Mouse (Mus musculus): Measurements from ENCODE around the gene Lrrc8d. TPM values are rescaled to one million over a fixed set of nuclear protein-coding genes. Genes with fewer than 3 reads are reported as not detected.
A peak's percentile ranks its signal among the peaks of the same experiment; 100 is the strongest.

Gene Lrrc8d
- total RNA-seq, 2 experiments from 2014 or later, result 53.8 to 58.3 TPM

DNA sequence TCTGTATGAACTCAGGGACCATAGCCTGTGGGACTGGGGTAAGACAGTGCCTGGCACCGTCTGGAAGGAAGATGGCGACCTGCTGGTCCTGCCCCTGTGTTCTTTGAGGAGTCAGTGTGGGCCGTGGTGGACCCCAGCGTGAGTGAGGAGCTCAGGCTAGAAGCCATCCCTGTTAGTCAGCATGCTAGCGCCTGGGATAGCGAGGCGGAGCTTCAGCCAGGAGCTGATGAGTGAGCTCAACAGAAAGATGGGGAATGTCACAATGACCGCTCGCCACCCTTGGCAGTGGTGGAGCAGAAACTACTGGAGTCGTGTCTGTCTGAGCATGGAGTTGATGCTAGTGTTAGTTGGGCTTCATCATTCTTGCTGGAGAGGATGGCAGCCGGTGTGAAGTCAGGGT is 109.3 kb downstream of the Lrrc8d start:
- no peak for DNase-seq (ENCODE audit: low spot score in 2 of 2)

DNA sequence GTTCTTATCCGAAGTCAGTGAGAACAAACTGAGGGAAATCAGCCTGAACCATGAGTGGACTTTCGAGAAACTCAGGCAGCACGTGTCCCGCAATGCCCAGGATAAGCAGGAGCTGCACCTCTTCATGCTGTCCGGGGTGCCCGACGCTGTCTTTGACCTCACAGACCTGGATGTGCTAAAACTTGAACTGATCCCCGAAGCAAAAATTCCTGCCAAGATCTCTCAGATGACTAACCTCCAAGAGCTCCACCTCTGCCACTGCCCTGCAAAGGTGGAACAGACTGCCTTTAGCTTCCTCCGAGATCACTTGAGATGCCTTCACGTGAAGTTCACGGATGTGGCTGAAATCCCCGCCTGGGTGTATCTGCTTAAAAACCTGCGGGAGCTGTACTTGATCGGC is 113.3 kb downstream of the Lrrc8d start:
- DNase-seq (ENCODE audit: low spot score in 2 of 2), result no peak

DNA sequence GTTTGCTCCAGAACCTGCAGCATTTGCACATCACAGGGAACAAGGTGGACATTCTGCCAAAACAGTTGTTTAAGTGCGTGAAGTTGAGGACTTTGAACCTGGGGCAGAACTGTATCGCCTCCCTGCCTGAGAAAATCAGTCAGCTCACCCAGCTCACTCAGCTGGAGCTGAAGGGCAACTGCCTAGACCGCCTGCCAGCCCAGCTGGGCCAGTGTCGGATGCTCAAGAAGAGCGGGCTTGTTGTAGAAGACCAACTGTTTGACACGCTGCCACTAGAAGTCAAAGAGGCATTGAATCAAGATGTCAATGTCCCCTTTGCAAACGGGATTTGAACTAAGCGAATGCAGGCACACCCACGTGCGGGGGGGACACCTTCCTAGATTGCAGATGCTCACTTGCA is 114.2 kb downstream of the Lrrc8d start:
- peak in 1 of 2 experiments; percentile 64 for DNase-seq (ENCODE audit: low spot score in 2 of 2)

DNA sequence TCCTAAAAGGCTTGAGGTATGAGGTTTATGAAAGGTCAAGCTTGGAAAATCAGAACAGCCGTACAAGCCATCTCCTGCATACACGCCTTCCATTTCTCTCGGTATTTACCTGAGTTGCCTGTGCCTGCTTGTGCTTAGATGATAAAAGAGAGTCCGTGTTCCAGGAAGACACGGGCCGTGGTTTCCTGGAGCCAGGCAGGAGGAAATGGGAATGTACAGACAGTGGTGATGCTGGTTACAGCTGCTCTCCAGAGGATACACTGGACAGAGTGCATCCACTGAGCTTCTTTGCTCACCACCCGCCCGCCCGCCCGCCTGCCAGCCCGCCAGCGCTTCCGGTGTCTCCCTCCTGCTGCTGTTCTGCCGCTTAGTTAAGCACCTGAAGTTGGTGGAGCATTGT is 116.3 kb downstream of the Lrrc8d start:
- no peak for DNase-seq (ENCODE audit: low spot score in 2 of 2)

DNA sequence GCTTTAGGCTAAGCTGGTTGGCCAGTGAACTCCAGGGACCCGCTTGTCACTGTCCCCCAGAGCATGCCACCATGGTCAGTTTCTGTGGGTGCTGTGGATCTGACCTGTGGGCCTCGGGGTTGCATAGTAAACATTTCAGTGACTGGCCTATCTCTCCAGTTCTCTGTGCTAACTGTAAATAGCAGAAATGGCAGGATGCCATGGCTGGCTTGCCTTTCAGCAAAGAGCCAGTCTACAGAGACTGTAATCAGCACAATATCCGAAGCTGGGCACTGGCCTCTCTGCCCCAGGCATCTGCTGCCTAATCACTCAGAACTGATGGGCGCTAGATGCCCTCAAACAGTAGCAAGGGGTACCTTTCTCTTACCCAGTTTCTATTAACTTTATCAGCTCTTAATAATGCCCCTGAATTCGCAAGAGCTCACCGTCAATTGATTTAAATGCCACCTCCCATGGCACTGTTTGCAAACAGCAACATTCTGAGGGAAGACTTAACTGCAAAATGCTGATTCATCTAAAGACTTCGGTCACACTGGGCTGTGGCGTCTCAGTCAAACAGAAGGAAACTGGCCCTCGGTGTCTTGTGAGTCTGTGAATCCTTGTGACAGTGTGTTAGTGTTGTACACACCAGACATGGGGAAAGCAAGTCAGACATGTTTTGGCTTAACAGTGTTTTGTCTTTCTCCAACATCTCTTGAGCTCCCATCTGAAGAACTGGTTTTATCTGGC is 117.6 kb downstream of the Lrrc8d start:
- DNase-seq (ENCODE audit: low spot score in 2 of 2), result no peak

DNA sequence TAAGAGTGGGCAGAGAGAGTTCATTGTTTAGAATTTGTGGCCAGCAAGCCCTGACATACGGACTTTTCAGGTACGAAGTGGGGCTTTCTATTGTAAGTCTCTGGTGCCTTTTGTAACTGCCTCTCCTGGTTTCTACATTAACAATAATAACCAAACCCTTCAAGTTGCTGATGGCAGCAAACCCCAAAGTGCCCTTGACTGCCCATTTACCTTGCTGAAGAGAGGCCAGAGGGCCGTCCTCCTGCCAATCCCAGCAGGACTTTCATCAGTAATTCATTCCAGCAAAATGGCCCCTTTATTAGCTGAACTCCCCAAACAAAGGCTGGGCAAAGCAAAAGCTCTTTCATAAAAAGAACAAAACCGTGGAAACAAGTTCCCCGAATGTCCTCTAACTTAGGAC is 118.6 kb downstream of the Lrrc8d start:
- DNase-seq (ENCODE audit: low spot score in 2 of 2), result no peak

DNA sequence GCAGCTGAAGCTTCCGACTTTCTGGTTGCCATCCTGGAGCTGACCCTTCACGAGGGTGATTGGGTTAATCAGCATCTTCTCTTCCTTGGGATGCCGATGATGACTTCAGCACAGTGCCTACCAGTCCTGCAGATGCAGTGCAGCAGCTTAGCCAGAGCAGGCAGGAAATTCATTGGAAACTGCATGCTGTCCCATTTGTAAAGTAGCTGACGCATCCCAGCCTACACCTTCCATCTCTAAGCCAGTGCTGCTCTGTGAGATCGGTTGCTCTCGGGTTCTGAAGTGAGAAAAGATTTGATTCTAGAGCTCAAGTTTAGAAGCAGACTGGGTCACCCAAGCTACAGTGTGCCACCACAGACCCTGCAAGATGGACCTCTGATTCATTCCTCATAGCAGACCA is 121.6 kb downstream of the Lrrc8d start:
- no peak for DNase-seq (ENCODE audit: low spot score in 2 of 2)

DNA sequence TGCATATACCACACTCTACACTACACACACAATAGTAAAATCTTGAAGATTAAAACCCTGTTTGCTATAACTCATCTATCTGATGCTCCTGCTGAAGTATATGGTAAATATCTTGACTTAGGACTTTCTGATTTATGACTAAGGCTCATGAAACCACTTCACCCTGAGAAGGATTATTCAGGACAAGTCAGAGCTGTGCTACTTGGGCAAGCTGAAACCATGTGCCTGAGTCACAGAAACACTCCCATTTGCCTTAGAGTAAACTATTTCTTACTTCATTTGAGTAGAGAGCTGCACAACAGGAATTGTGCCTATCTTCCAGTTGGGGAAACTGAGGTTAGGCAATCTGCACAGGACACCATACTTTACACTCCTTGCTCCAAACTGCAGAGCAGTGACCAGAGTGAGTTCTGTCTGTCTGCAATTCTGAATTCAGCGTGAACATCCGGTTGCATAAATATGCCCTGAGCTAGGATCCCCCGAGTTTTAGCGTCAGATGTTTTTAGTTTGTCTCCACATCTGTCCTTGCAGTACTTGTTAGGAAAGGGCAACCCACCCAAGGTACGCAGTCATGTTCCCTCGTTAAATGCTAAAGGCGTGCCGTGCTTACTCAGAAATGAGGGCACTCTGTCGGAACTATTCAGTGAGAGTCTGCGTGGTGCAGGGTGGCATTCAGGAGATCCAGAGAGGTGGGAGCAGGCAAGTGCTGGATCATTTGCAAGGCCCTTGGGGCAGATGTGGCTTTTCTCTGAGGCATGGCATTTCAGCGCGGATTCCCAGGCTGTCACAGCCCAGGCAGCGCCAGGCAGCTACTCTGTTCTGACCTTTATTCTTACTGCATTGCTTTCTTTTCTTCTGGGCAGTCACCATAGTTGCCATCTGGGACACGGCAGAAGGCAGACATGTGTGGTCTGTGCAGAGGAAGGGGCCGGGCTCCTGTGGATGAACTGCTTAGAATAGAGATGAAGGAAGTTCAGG is 123.0 kb downstream of the Lrrc8d start:
- DNase-seq (ENCODE audit: low spot score in 2 of 2), result peak in 1 of 2 experiments; percentile 32

DNA sequence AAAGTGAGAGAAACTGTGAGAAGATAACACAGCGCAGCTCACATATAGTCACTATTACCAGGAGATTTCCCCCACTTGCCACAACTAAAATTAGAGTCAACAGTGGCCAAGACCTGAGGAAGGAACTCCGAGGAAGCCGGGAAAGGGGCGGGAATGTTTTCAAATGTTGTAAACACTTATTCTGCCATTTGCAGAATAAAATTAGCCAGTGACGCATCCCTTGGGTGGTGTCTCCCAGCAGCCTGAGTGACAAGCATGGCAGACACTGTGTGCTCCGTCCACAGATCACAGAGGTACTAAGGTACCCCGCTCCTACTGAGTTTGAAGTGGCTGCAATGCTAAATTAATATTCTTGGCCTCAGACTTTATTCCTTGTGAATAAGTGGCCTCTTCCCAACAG is 124.5 kb downstream of the Lrrc8d start:
- DNase-seq (ENCODE audit: low spot score in 2 of 2), result no peak

DNA sequence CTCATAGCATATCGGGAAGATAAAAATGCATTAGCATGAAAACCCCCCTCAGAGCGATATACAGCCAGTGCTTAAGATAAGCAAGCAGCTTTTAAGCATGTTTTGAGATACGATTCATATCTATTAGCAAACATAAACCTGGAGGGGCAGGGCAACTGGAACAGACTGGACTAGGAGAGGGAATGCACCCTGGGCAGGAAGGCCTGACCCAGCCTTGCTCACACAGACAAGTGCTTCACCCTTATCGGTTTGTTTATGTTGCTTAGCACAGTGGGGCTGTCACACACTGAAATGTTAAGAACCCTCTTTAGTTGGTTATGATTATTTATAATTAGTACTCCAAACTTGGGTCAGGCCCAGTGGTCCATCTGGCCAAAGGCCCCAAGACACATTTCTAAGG is 125.1 kb downstream of the Lrrc8d start:
- DNase-seq (ENCODE audit: low spot score in 2 of 2), result no peak

DNA sequence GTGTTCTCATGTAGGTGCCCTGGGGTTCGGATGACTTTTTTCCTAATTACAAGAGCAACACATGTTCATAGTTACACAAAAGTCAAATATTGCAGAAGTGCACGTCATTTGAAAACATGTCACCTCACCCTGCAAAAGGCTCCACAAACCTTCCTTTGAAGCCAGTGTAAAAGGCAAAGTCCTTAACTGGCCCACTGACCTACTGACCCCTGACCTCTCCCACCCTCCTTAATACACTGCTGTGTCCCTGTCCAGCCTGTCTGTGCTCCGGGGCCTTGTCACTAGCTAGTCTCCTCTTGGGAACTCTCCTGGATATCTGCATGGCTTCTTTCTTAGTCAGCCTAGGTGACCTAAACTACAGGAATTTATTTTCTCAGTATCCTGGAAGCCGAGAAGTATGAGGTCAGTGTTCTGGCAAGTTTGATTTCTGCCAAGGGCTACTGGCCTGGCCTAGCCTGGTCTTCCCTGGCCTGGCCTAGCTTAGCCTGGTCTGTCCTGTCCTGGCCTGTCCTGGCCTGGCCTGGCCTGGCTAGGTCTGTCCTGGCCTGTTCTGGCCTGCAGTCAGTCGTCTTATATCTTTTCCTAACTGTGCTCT is 127.2 kb downstream of the Lrrc8d start:
- DNase-seq (ENCODE audit: low spot score in 2 of 2), result no peak

DNA sequence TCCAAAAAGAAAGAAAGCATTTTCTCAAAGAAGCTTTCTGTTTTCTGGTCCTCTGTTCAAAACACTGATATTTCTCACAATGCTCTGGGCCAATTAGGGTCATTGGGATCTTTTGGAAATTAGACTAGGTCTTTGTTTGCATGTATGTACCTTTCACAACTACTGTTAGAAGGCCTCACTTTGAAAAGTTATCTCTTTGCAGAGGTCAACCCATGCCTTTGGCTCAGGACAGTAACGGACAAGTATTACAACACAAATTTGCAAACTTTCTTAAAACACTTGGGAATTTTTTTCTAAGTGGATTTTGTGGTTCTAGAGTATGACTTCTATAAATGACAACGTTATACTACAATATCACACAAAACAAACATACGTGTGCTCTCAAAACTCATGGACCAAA is 128.3 kb downstream of the Lrrc8d start:
- no peak for DNase-seq (ENCODE audit: low spot score in 2 of 2)

DNA sequence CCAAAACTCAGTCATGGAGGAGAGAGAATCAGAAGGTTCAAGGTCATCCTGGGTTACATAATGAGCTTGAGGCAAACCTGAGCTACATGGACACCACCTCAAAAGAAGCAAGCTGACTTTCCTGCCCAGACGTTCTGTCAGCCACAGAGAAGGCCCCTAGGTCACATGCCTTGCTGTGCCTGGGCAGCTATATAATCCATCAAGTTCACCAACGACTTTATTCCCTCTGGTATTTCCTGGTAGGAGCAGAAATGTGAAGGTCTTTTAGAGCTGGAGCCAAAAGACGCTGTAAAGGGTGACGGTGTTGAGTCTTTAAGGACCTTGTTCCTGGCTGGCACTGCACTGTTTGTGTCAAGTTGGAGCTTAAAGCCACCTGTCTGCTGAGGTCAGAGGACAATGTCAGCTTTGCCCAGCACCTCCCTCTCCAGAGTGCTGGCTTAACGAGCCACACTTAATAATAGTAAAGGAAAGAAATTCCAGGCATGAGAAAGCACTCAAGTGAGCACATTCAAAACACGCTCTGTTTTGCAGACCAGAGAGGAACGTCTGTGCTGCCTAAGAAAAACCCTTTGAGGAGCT is 129.3 kb downstream of the Lrrc8d start:
- DNase-seq (ENCODE audit: low spot score in 2 of 2), result no peak

DNA sequence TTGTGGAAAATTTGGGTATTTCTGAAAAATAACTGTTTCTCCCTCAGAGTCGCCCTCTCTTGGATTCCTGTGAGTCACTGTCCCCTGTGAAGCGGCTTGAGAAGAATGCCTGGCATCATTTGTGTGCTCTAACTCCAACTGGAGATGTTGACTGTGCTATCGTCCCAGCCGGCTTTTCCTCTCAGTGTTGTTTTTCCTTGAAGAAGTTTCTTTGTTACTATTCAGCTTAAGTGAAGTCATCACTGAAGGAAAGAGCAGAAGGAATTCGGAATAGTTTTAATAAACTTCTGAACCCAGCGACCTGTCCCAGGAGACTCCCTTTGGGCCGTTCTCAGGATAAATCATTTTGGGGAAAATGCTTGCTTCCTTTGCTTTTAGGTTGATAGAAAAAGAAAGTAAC is 132.4 kb downstream of the Lrrc8d start:
- no peak for DNase-seq (ENCODE audit: low spot score in 2 of 2)

DNA sequence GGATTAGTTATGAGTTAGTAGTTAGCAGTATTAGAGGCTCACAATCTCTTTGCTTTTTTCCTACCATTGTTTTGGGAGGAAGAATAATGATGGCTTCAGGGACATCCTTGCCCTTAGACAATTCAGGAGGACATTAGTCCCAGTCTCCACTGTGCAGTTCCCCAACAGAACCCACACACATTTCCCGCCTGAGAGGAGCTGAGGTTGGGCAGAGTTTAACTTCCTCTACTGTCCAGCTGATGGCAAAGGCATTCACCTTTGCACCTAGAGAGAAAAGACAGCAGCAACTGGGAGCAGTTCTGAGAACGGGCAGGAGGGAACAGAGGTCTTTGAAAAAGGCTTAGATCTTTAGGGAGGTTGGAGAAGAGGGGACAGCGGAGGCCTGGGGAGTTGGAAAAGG is 134.2 kb downstream of the Lrrc8d start:
- no peak for DNase-seq (ENCODE audit: low spot score in 2 of 2)

DNA sequence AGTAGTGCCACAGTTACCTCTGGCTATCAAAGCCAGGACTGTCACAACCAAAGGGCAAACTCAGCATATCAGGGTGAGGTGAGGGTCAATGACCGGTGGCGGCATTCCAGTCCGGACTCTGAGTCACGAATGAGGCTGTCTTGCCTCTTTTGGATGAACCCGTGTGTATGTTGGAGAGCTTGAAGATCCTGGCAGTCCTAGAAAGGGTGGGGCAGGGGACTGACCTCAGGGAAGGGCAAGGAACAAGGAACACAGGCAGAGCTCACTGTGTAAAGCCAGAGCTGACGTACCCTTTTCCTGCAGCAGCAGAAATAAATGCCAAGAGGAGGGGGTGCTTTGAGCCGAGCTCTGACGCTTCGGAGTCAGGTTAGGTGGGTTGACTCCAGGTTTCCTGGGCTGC is 136.2 kb downstream of the Lrrc8d start:
- DNase-seq (ENCODE audit: low spot score in 2 of 2), result no peak

DNA sequence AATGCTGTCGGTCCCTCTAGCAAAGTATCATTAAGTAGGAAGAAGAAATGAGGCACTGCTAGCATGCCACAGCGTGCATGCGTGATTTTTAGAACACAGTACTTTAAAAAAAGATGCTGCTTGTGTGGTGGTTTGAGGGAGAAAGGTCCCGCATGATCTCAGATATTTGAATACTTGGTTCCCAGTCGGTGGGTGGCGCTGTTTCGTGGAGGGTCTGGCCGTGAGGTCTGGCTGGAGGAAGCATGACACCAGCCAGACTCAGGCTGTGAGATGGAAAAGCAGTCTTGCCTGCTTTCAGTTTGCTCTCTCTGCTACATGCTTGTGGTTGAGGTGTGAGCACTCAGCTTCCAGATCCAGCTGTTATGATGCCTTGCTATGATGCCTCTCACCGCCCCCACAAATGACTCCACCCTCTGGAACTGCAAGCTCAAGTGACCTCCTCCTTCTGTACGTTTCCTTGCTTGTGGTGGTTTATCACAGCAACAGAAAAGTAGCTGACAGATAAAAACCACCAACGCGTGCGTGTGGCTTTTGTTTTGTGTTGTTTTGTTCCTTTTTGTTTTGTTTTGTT is 140.1 kb downstream of the Lrrc8d start:
- no peak for DNase-seq (ENCODE audit: low spot score in 2 of 2)

DNA sequence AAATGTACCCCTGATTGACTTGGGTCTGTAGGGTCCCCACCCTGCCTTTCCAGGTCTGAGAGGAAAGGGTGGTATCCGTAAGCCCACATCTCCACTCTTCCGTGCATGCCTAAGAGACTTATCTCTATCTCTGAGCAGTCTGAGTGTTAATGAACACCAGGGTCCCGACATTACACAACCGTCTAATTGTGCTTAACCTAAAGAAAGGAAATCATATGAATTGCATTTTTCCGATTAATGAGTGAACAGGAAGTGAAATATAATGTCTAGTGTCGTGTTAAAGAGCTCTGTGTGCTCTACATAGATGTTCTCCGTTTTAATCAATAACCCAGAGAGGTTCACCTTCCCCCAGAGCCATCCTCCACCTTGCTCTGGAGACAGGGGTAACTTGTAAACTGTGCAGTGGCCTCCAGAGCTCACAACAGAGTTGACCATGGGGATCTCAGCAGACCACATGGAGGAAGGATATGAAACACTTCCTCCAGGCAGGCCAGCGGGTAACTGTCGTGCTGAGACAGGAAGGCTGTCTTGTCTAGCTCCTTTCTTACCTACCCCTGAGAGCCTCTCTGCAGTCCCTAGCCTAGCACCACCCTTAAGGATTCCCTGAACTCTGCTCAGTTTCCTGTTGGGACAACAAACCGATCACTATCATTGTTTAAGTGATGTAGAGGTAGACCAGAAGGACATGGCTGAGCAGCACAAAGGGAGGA is 144.4 kb downstream of the Lrrc8d start:
- DNase-seq (ENCODE audit: low spot score in 2 of 2), result no peak

DNA sequence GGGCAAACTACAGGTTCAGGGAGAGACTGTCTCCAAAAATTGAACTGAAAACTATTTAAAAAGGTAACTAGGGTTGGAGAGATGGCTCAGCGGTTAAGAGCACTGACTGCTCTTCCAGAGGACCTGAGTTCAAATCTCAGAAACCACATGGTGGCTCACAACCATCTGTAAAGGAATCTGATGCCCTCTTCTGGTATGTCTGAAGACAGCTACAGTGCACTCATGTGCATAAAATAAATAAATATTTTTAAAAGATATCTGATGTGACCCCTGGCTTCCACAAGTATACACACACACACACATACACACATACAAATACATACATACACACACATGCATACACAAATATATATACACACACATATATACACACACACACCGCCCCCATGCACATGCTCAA is 145.3 kb downstream of the Lrrc8d start:
- no peak for DNase-seq (ENCODE audit: low spot score in 2 of 2)

DNA sequence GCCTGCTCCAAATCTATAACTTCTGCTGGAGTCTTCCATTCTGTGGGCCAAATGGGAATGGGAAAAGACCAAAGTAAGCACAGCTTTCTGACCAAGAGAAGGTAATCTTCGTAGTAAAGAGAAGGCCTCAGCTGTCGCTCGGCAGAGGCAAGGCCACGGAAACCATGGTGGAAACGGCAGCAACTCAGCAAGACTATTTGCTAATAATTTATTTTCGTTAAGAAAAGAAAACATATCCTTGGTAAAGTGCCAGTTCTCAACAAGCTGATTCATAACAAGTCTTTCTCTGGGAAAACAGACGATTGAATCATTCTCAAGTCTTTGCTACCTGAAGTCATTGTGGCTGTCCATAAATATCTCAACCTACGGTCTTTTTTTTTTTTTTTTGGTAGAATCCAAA is 148.0 kb downstream of the Lrrc8d start:
- DNase-seq (ENCODE audit: low spot score in 2 of 2), result no peak

DNA sequence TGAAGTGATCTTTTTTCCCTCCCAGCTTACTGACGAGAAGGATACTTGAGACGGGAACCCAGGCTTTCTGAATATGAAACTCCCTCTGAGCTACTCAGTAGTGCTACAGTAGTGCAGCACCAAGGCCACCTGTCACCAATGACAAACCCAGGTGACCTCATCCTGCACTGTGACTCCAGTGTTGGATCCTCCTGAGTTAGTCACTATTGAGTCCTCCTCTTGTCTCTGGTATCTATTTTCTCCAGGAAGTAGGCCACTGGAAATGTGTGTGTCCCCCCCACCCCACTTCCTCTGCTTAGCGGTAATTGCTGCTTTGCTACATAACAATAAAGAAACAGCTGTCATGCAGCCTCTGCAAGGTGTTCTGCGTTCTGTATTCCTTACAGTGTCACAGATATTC is 149.5 kb downstream of the Lrrc8d start:
- DNase-seq (ENCODE audit: low spot score in 2 of 2), result no peak
